Mouse (Mus musculus) natural killer cell, adult 2 months (primary cell): ENCODE data around the gene Tbx1.

ENCODE experiments used
- DNase-seq, 2 experiments: peaks; one replicate each; pipeline ENCODE4 v3.0.0; 2022; ENCODE audit warnings: low spot score in 2 of 2

Gene Tbx1

DNA sequence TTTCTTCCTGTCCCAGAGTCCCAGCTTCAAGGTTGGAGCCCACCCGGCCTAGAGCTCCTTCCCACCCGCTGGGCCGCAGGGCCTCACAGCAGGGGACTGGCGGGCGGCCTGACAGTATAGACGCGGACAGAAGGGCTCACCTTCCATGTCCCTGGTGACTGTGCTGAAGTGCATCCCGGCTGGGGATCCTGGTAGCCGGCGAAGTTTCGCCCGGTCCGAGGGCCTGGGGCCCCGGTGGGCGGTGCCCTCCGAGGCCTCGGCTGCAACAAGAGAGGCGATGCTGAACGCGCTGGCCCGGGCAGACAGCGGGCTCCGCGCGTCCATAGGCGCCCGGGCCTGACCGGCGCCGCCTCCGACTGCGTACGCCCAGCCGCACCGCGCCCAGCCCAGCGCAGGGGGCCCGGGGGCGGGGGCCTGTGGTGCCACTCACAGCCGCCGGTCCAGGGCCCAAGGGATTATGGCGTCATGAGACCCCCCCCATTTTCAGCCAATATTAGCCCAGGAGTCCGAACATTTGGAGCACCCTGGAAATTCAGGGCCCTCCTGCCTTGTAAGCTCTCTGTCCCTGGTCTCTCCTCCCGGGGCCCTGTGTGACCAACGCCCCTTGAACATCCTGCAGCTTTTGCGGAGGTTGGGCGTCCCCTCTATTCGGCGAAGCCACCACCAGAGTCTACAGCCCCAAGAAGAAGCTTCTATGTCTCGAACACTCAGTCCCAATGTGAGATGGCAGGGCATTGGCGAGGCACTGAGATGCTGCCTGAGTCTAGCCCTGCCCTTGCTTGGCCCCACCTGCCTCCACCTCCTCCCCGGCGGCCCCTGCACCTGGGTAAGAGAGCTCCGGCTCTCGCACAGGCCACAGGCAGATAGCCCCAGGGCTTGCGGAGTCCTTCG, 2.4 kb downstream of the Tbx1 start:
- DNase-seq = no peak

DNA sequence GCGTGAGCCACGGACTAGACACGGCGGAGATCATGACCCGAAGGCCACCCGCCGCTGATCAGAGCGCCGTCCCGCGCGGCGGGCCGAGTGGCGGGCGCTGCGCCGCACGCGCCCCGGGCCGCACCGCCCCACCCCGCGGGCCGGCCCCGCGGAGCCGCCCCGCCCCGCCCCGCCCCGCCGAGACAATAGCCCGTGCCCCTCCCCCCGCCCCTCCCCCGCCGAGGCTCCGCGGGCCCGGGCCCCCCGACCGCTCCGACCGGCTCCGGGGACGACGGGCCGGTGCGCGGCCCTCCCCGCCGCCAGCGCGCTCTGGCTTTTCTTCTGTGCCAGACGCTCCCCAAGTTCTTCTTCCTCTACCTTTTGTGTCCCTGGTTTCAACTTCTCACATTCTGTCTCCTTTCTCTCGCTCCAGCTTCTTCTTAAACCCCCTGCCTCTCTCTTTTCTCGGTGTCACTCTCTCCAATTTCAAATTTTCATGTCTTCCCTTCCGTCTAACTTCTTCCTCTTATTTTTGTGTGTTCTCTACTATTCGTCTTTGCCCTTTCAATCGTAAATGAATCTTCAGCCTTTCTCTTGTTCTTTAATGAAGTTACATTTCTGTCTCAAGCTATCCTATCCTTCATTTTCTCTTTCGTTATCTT, 3.4 kb downstream of the Tbx1 start:
- DNase-seq = no peak

DNA sequence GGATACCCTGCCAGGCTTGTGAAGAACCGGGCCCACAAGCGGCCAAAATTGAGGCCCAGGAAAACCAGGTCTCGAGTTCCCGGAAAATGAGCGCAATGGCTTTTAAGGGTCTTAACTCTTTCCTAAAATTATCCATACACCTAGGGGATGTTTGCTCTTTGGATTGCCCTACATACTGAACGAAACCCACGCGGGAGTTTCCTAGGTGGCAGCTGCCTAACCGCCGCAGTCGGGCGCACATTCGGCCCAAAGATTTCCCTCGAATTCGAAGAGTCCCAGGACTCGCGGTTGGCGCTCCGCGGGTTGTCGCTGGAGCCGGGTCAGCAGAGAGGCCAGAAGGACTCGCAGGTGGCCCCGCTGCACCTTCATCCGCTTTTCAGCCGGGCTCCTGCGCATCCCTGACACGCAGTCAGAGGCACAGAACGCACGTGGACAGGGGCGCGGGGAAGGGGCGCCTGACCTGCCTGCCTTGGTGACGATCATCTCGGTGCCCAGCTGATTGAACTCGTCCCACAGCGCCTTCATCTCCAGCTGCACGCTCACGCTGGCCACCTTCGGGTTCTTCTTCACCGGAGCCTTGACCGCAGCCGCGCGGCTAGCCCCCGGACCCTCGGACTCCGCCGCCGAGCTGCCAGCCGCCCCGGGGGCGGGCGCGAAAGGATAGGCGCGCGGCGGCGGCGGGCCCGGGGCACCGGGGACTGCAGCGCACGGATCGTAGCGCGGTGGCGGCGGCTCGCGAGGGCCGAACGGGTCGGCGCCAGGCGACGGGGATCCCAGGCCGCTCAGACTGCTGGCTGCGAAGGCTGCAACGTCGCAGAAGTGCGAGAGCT, 4.2 kb downstream of the Tbx1 start:
- DNase-seq = no peak

DNA sequence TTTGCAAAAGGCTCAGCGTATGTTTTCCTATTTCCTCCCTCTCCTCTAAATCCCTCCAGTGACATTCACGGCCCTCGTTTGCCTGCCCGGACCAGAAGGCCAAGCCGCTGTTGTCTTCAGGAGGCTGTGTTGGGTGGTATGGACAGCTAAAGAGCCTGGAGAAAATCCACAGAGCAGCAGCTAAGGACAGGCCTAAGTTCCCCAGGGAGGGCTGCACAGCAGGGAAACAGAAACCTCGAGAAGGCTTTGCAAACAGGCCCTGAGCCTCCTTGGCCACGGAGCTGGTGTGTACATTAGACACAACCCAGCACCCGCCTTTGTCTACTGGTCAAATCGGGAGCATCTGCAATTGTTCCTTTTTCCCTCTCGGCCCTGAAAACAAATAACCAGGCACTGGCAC, 4.8 kb downstream of the Tbx1 start:
- DNase-seq = no peak

DNA sequence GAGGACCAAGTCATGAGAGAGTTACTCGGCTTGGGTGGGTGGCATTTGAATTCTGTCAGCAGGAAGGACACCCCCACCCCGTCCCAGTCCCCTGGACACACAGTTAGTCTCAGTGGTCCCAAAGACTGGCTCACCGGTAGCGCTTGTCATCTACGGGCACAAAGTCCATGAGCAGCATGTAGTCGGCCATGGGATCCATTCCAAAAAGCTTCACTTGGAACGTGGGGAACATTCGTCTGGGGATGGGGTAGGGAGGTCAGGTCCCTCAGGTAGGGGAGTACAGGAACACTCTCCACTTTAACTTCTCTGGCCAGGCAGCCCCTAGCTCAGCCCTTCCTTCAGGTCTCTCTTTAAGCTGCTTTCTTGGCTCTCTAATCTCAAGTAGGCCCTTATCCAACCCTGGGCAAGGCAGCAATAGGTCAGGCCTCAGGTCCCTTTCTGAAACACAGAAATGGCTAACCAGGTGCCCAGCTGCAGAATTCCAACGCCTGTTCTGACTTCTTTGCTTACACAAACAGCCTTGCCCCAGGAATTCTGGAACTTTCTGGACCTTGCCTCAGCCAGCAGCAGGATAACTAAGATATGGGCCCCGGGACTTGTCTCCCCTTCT, 5.5 kb downstream of the Tbx1 start:
- DNase-seq = no peak

DNA sequence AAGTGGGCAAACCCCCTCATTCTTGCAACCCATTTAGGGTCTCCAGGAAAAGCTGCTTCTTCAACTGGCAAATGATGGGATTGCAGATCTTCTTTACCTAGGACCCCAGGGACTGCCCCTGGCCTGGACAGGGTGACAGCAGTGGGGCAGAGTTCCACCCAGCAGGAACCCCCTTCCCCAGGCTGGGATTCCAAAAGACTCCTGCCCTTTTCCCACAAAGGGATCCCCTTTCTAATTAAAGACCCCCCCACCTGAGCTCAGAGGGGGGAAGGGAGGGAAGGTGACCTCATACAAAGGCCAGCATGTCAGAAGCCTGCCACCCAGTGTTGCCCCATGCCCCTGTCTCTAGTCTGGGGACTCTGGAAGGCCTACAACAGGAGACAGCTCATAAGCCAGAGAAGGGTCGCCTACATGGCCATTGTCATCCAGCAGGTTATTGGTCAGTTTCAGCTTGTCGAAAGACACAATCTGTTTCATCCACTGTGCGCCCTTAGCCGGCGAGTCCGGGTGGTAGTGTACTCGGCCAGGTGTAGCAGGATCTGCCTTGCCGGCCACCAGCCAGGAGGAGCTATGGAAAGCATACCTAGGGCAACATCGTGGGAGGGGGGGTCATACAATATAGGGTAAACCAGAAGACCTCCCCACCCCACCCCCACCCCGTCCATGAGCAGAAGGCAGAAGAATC, 6.7 kb downstream of the Tbx1 start:
- DNase-seq = no peak

DNA sequence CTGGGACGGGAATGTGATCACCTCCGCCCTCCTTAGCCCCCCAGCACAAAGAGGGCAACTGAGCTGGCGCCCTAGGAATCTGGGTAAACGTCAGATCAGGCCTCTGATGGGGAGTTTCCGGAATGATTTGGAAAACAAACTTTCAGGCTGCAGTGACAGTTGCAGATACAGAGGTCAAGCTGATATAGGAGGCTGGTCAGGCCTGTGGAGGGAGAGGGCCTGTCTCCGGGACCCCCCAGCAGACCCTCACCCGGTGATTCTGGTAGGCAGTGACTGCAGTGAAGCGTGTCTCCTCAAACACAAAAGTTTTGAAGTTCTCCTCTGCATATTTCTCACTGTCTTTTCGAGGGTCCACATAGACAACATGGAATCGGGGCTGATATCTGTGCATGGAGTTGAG, 7.3 kb downstream of the Tbx1 start:
- DNase-seq = no peak

DNA sequence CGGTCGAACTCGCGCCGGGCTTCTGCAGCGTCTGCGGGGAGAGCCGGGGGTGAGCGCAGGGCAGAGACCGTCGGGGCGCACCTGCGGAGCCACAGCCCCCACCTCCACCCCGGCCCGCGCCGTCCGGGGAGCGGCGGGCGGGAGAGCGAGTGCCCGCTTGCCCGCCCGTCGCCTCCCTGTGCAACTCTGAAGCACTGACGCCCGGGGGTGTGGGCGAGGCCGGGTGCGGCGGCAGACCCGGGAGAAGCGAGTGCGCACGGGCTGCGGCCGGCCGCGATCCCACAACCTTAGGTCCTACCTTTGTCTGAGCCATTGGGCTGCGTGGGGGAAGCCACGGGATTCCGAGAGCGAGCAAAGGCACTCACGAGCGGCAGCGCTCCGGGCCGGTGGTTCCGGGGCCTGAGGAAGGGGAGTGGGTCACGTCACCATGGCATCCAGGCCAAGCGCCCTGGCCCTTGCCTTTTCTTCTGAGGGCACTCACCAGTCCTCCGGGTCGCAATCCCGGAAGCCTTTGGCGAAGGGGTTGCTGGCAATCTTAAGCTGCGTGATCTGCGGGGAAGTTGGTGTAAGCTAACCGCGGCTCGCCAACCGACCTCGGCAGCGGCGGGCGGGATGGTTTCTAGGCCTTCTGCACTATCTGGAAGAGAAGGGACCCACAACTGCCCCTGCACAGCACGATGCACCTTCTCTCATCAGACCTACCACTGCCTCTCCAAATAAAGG, 7.9 kb downstream of the Tbx1 start:
- no peak for DNase-seq

DNA sequence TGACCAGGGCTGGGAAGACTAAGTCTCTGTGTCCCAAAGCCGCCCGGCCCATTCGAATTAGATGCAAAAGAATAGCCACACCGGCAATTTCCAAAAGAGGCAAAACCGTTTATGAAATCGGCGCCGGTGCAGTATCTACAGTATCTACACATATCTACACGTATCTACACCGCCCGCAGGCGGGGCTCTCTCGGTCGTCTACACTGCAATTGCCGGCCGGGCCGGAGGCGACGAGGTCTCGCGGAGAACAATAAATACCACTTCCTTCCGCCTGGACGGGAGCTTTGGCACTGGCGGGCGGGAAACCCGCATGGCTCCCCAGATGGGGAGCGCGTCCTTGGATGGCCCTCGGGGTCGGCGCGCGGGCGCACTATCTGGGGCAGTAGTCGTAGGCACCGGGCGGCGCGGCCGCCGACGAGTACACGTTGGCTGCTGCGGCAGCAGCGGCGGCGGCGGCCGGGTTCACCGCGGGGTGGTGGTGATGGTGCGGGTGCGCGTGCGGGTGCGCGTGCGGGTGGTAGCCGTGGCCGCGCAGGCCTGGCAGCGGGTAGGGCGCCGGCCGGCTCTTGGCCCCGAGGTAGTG, 8.8 kb downstream of the Tbx1 start:
- DNase-seq = no peak

DNA sequence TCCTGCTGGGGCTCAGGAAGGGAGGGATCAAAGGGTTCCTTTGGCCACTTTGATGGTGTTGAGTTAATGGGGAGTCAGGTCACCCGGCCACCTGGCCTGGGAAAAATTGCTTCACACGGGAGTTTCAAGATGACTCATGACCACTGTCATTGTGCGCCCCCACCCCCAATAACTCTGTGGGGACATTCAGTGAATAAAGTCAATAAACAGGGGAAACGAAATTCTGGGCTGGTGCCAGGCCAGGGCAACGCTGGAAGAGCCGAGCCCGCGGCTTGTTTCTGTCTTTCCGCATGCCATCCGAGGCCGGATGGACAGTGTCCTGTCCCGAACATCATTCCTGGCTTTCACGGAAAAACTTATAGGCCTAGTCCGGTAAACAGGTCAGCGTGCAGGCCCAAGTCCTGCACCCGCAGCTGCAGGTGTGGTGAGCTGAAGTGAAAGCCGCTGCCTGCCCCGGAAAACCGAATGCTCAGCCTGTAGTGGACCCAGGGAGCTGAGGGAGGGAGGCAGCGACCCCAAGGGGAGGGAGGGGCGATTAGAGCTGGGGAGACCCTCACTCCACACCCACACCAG, 9.3 kb downstream of the Tbx1 start:
- DNase-seq = no peak

DNA sequence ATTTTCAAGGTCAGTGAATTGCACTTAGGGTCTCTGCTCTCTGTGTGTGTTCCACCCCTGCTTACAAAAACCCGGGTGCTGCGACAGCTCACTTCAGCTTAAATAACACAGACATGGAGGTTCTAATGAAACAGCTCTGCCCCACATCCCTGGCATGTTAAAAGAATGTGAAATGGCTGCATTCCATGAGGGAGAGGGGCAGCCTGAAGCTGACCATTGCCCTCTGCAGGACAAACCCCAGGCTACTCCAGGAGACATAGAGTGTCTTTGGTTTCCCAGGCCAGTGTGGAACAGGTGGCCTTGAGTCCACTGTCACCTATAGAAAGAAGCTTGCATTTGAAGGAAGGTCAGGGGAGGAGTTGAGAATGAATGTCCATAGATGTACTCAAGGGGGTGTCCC, 10.1 kb downstream of the Tbx1 start:
- no peak for DNase-seq

DNA sequence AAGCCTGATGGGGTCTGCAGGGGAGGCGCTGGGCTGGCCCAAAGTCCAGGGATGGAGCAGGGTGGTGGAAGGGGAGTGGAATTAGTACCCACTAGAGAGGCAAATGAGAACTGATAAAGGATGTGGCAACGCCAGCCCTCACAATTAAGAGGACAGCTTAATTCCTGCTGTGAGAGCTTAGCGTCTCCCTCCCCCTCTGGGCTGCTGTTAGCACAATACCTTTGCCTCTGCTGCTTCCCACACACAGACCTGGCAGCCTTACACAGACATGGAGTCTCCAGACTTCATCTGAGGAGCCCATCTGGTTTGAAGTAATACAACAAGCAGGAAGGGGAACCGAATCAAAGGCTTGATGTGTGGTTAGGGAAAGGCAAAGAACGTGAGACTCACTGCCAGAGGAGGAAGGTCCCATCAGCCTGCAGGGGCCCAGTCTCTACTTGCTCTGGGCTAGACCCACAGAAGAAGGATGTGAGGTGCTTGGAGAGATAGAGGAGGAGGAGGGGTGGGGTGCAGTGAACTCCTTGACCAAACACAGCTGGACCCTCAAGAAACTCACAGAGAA, 12.8 kb downstream of the Tbx1 start:
- DNase-seq = no peak

DNA sequence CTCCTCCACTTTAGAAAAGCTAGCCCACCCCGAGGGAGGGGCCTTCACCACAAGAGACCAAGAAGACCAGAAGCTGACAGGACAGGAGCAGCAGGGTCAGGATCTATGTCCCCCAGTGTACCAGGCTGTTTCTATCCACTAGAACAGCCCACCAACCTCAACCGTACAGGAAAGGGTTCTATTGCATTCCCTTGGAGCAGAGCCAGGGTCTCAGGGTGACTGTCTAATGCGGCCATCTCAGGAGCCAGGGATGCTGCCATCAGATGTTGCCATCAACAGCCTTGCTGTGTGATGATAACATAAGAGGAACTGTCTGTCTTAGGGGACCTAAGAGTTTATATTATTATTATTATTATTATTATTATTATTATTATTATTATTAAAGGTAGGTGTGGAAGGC, 13.4 kb downstream of the Tbx1 start:
- DNase-seq = no peak

DNA sequence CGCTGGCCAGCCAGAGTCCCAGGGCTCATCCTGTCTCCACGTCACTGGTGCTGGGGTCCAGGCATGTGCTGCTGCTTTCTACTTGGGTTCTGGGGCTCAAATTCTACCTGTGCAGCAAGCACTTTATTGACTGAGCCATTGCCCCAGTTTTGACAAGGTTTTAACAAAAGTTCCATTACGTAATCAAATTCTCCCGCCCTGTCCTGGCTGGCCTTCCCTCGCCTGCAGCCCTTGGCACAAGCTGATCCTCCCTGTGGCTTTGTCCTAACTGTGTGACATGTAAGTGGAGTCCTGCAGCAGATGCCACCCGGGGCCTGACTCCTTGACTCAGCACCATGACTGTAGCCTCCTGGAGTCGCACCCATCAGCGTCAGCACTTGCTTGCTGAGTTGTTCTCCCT, 16.3 kb downstream of the Tbx1 start:
- DNase-seq = no peak

DNA sequence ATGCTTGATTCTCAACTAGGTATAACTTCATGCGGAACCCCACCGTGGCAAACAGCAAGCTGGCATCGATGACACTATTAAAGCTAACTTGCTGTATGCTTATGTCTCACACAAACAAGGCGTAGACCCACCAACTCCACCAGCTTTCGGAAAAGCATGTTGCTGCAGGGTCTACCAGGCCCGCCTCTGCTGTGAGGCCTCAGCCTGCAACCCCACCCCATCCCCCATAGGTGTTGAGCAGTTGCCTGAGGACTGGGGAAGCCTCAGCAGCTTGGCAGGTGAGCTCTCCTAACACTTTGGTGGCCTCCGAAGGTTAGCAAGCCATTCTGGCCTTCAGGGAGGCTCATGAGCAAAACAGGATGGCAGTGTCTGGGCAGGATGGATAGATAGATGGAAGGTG, 21.9 kb downstream of the Tbx1 start:
- no peak for DNase-seq

DNA sequence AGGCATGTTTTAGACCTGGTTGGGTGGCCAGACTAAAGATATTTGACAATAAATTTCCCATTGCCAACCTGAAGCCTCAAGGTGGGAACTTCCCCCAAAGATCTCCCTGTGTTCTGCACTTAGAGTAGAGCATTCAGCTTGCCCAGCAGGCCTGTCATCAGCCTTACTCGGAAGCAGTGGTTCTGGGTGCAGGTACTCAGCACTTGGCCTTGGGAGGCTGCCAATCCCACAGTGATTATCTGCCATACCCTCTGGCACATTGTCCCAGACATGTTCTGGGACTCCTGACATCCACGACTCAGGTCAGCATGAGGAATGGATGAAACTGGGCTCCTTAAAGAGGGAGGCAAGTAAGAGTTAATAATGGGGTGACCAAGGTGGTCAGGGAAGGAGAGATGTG, 26.0 kb downstream of the Tbx1 start:
- no peak for DNase-seq

DNA sequence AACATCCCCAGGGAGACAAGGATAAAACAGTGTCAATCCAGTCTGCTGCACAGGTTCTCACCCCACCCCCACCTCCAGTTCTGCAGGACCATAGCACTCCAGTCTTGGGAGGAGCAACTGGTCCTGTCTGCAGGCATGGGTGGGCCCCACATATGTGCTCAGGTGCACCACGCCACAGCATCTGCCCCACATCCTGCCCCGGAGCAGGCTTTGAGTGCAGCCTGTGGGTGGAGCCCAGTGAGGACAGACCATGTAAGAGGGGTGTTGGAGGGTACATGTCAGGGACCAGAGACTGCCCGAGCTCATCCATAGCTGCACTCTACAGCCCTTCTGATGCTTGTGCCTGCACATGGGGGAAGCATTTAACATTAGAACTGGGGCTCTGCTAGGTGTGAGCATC, 34.0 kb downstream of the Tbx1 start:
- DNase-seq = no peak

DNA sequence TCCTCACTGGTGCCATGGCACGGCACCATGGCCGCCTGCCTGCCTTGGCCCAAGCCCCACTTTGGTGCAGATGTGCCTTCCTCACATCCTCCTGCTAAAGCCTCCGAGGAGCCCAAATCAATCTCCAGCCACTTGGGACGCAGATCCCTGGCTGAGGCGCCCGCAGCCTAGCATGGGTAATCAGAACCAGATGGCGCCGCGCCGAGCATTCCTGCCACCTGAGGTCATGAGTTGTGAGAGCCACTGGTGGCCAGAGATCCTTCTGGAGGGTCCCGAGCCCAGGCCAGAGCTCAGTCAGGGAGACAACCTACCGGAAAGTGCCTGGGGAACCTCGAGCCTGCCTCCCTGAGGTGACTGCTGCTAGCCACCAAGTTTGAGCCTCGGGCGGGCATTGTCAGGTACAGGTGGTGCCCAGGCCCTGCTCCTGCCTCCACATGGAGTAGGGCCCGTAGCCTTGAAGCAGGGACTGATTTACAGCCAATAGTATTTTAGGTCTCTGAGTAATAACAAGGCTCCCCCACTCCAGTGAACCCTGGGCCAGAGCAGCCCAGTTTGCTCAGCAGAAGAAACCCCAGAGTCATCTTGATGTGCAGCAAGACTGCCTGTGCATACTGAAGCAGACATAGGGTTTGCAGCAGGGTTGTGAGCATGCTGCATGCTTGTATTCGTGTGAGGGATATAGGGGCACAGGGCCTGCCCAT, 35.1 kb downstream of the Tbx1 start:
- no peak for DNase-seq

DNA sequence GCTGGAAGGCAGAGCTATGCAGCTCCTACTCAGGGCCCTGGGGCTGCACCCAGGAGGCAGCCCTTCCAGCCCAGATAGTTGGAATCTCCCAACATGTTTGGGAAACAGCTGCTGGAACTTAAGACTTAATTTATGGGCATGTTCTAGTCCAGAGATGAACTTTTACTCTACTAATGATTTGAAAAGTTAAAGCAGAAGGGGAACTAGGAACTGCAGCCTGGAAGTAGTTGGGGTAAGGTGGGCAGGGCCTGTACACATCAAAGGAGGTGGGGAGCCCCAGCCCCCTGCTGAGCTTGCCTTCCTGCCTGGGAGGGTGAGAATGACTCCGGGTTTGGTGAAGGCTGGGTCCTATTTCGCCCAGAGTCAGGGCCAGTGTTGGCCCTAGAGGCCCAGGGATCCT, 35.8 kb downstream of the Tbx1 start:
- no peak for DNase-seq
